Mouse (Mus musculus) stomach, embryonic 14.5 days (tissue): ENCODE measurements around the gene Smad3. TPM values are rescaled to one million over a fixed set of nuclear protein-coding genes. Genes with fewer than 3 reads are reported as not detected.
A peak's percentile ranks its signal among the peaks of the same experiment; 100 is the strongest.

ENCODE experiments used
- ATAC-seq: fragments of 200-750 bp; cut with Nextera tagmentation; 2 replicates; pipeline ENCODE4 v1.8.0; 2017; ENCODE audit warnings: low read depth, moderate TSS enrichment; ENCODE audit not compliant: insufficient number of reproducible peaks, insufficient read depth, low FRiP score
- H3K27ac ChIP-seq: fragments of 300-500 bp; sonication (generic); 2 replicates; pipeline ENCODE4 v1.5.1; 2014; ENCODE audit warnings: mild to moderate bottlenecking, low read length, moderate library complexity, mixed read lengths
- H3K27me3 ChIP-seq: fragments of 300-500 bp; sonication (generic); 2 replicates; pipeline ENCODE4 v1.6.1; 2014; ENCODE audit warnings: low read length, control low read depth, mixed read lengths; ENCODE audit not compliant: control insufficient read depth, insufficient read depth
- H3K36me3 ChIP-seq: fragments of 300-500 bp; sonication (generic); 2 replicates; pipeline ENCODE4 v1.6.1; 2014; ENCODE audit warnings: mild to moderate bottlenecking, control low read depth, low read length, moderate library complexity, mixed read lengths; ENCODE audit not compliant: control insufficient read depth, insufficient read depth
- H3K4me1 ChIP-seq: fragments of 300-500 bp; sonication (generic); 2 replicates; pipeline ENCODE4 v1.6.1; 2014; ENCODE audit warnings: low read length, control low read depth, mixed read lengths; ENCODE audit not compliant: control insufficient read depth, insufficient read depth
- H3K4me2 ChIP-seq: fragments of 300-500 bp; sonication (generic); replicated peaks from 2 replicates; pipeline ENCODE4 v1.6.1; 2014; ENCODE audit warnings: low read depth, low read length, control low read depth
- H3K4me3 ChIP-seq: fragments of 300-500 bp; sonication (generic); 2 replicates; pipeline ENCODE4 v1.5.1; 2014; ENCODE audit warnings: low read depth, low read length, control low read depth
- H3K9ac ChIP-seq: fragments of 300-500 bp; sonication (generic); replicated peaks from 2 replicates; pipeline ENCODE4 v1.6.1; 2014; ENCODE audit warnings: low read depth, mild to moderate bottlenecking, control low read depth, low read length, moderate library complexity, mixed read lengths
- H3K9me3 ChIP-seq: fragments of 300-500 bp; sonication (generic); 2 replicates; pipeline ENCODE4 v1.6.1; 2016; ENCODE audit warnings: low read depth, low read length, control low read depth; ENCODE audit not compliant: control insufficient read depth
- WGBS: fragments of 180-500 bp; shearing (Covaris S2); extraction: QIAGEN DNeasy Blood & Tissue Kit; methylation state at CpG from one replicate; pipeline ENCODE4 v1.1.7; 2014; 5-methylcytosine and 5-hydroxymethylcytosine counted together
- polyA plus RNA-seq: library from polyadenylated mRNA; unstranded; fragments of >200 nt; fragmentation: Nextera tagmentation; extraction: Ambion mirVana; gene quantifications from 2 replicates; pipeline ENCODE4 v1.2.1, GENCODE M21; 2014

Smad3 gene
- polyA plus RNA-seq, 1 experiment from 2014 or later, result 17.3 TPM

GRCm38 (mm10) chr9:63602043-63602939 lies 155.5 kb downstream of the Smad3 start, which contains the start of the genes Iqch and Aagab:
Gene Iqch (minus strand): TSS chr9:63602493.
Gene Aagab (plus strand): TSS chr9:63602660.
- no peak within 1 kb of the TSS for H3K27ac ChIP-seq
- H3K4me1 ChIP-seq, result peaks cover 8% of the 10 kb centered on the region; the same call in 1 of the 2 replicates
- peak within 1 kb of the TSS; percentile 61 for H3K4me3 ChIP-seq
- H3K27me3 ChIP-seq, result no peaks in the 10 kb centered on the region
- ATAC-seq, result peak; percentile 98
- peak within 1 kb of the TSS; percentile 54 for H3K4me2 ChIP-seq
- H3K9ac ChIP-seq, result peak within 1 kb of the TSS; percentile 34
- no peaks in the 10 kb centered on the region for H3K9me3 ChIP-seq
- WGBS, result 2% methylated on average over 65 of the region's 70 CpGs
- no peaks in the 10 kb centered on the region for H3K36me3 ChIP-seq

Other genes starting within 250 kb of the Smad3 start
- gene Iqch, start 155.5 kb downstream of the Smad3 start, polyA plus RNA-seq, result 0.22 TPM in 1 of 2 replicates, not detected in the other
- gene Aagab, start 155.3 kb downstream of the Smad3 start, polyA plus RNA-seq, result 30.5 and 31.1 TPM in 2 replicates